Mouse (Mus musculus): Measurements from ENCODE around the gene Slc12a7. TPM values are rescaled to one million over a fixed set of nuclear protein-coding genes. Genes with fewer than 3 reads are reported as not detected.

Slc12a7 gene
- total and polyA plus RNA-seq, 2 experiments from 2014 or later = 34.4 to 94.6 TPM

- Histone ChIP-seq H3K4me3 (ENCODE audit: low read depth, low read length) (no peak overlapping the region), H3K9me3 (replicated peaks; ENCODE audit: control insufficient read depth, low read length) (no peaks in the 10 kb centered on the region), H3K9ac (replicated peaks; ENCODE audit: low read depth, low read length) (no peak overlapping the region), H3K4me1 (ENCODE audit: control insufficient read depth, insufficient read depth) (no peaks in the 10 kb centered on the region; the same call in none of the 2 replicates), H3K27me3 (ENCODE audit: control insufficient read depth, insufficient read depth, low read length) (no peaks in the 10 kb centered on the region), H3K36me3 (replicated peaks; ENCODE audit: control insufficient read depth, insufficient read depth, low read length) (peaks cover 30% of the 10 kb centered on the region), H3K27ac (ENCODE audit: low read depth) (no peak overlapping the region), H3K4me2 (ENCODE audit: low read depth, low read length) (no peak overlapping the region)
- TF ChIP-seq CTCF (IDR thresholded peaks at IDR 0.05; ENCODE audit: low read depth) (no peak), EP300 (IDR thresholded peaks at IDR 0.05; ENCODE audit: low read depth) (no peak)
- no peak for ATAC-seq (ENCODE audit: insufficient read depth, low read depth)
- no peak for DNase-seq (ENCODE audit: low spot score)
- WGBS = 65% methylated on average over 3 of the region's 3 CpGs
Measured at GRCm38 (mm10) chr13:73818921-73819320, 86.0 kb downstream of the Slc12a7 start.

GRCm38 (mm10) chr13:73821251-73821650 lies 88.4 kb downstream of the Slc12a7 start:
- H3K4me1 ChIP-seq (ENCODE audit: control insufficient read depth, insufficient read depth) = no peaks in the 10 kb centered on the region; the same call in none of the 2 replicates
- no peak overlapping the region for H3K4me2 ChIP-seq (ENCODE audit: low read depth, low read length)
- no peak overlapping the region for H3K9ac ChIP-seq (replicated peaks; ENCODE audit: low read depth, low read length)
- peaks cover 7% of the 10 kb centered on the region for H3K36me3 ChIP-seq (replicated peaks; ENCODE audit: control insufficient read depth, insufficient read depth, low read length)
- WGBS = 83% methylated on average over 7 of the region's 7 CpGs
- no peak for DNase-seq (ENCODE audit: low spot score)
- no peaks in the 10 kb centered on the region for H3K27me3 ChIP-seq (ENCODE audit: control insufficient read depth, insufficient read depth, low read length)
- no peak overlapping the region for H3K27ac ChIP-seq (ENCODE audit: low read depth)
- no peaks in the 10 kb centered on the region for H3K9me3 ChIP-seq (replicated peaks; ENCODE audit: control insufficient read depth, low read length)
- ATAC-seq (ENCODE audit: insufficient read depth, low read depth) = no peak
- TF ChIP-seq EP300 (IDR thresholded peaks at IDR 0.05; ENCODE audit: low read depth) (no peak), CTCF (IDR thresholded peaks at IDR 0.05; ENCODE audit: low read depth) (no peak)
- H3K4me3 ChIP-seq (ENCODE audit: low read depth, low read length) = no peak overlapping the region

GRCm38 (mm10) chr13:73822187-73822800 lies 89.4 kb downstream of the Slc12a7 start:
- no peak for TF ChIP-seq EP300 (IDR thresholded peaks at IDR 0.05; ENCODE audit: low read depth)
- TF ChIP-seq CTCF (IDR thresholded peaks at IDR 0.05; ENCODE audit: low read depth) = peak; percentile 91
- DNase-seq (ENCODE audit: low spot score) (peak; percentile 62), ATAC-seq (ENCODE audit: insufficient read depth, low read depth) (peak; percentile 39; the same call in 1 of the 2 replicates)
- no peak overlapping the region for H3K4me2 ChIP-seq (ENCODE audit: low read depth, low read length)
- H3K4me3 ChIP-seq (ENCODE audit: low read depth, low read length) = no peak overlapping the region
- H3K4me1 ChIP-seq (ENCODE audit: control insufficient read depth, insufficient read depth) = no peaks in the 10 kb centered on the region; the same call in 1 of the 2 replicates
- no peak overlapping the region for H3K9ac ChIP-seq (replicated peaks; ENCODE audit: low read depth, low read length)
- WGBS = 52% methylated on average over 4 of the region's 4 CpGs
- H3K36me3 ChIP-seq (replicated peaks; ENCODE audit: control insufficient read depth, insufficient read depth, low read length) = no peaks in the 10 kb centered on the region
- H3K27ac ChIP-seq (ENCODE audit: low read depth) = no peak overlapping the region
- no peaks in the 10 kb centered on the region for H3K9me3 ChIP-seq (replicated peaks; ENCODE audit: control insufficient read depth, low read length)
- no peaks in the 10 kb centered on the region for H3K27me3 ChIP-seq (ENCODE audit: control insufficient read depth, insufficient read depth, low read length)

- ATAC-seq (ENCODE audit: insufficient read depth, low read depth) (no peak), DNase-seq (ENCODE audit: low spot score) (no peak)
- H3K9me3 ChIP-seq (replicated peaks; ENCODE audit: control insufficient read depth, low read length) = no peaks in the 10 kb centered on the region
- H3K27ac ChIP-seq (ENCODE audit: low read depth) = no peak overlapping the region
- H3K9ac ChIP-seq (replicated peaks; ENCODE audit: low read depth, low read length) = no peak overlapping the region
- H3K4me1 ChIP-seq (ENCODE audit: control insufficient read depth, insufficient read depth) = no peaks in the 10 kb centered on the region; the same call in 1 of the 2 replicates
- H3K4me2 ChIP-seq (ENCODE audit: low read depth, low read length) = no peak overlapping the region
- no peak overlapping the region for H3K4me3 ChIP-seq (ENCODE audit: low read depth, low read length)
- TF ChIP-seq EP300 (IDR thresholded peaks at IDR 0.05; ENCODE audit: low read depth) (no peak), CTCF (IDR thresholded peaks at IDR 0.05; ENCODE audit: low read depth) (no peak)
- WGBS = 75% methylated on average over 6 of the region's 6 CpGs
- no peaks in the 10 kb centered on the region for H3K36me3 ChIP-seq (replicated peaks; ENCODE audit: control insufficient read depth, insufficient read depth, low read length)
- H3K27me3 ChIP-seq (ENCODE audit: control insufficient read depth, insufficient read depth, low read length) = no peaks in the 10 kb centered on the region
Measured at GRCm38 (mm10) chr13:73823711-73824110, 90.8 kb downstream of the Slc12a7 start.

- DNase-seq (ENCODE audit: low spot score) (no peak), ATAC-seq (ENCODE audit: insufficient read depth, low read depth) (no peak)
- WGBS = 72% methylated on average over 8 of the region's 8 CpGs
- Histone ChIP-seq H3K36me3 (replicated peaks; ENCODE audit: control insufficient read depth, insufficient read depth, low read length) (no peaks in the 10 kb centered on the region), H3K4me2 (ENCODE audit: low read depth, low read length) (no peak overlapping the region), H3K4me1 (ENCODE audit: control insufficient read depth, insufficient read depth) (no peaks in the 10 kb centered on the region), H3K27ac (ENCODE audit: low read depth) (no peak overlapping the region), H3K27me3 (ENCODE audit: control insufficient read depth, insufficient read depth, low read length) (no peaks in the 10 kb centered on the region), H3K9ac (replicated peaks; ENCODE audit: low read depth, low read length) (no peak overlapping the region), H3K9me3 (replicated peaks; ENCODE audit: control insufficient read depth, low read length) (no peaks in the 10 kb centered on the region), H3K4me3 (ENCODE audit: low read depth, low read length) (no peak overlapping the region)
- TF ChIP-seq CTCF (IDR thresholded peaks at IDR 0.05; ENCODE audit: low read depth) (no peak), EP300 (IDR thresholded peaks at IDR 0.05; ENCODE audit: low read depth) (no peak)
Measured at GRCm38 (mm10) chr13:73827243-73827642, 94.3 kb downstream of the Slc12a7 start.

- 5% methylated on average over 2 of the region's 2 CpGs for WGBS
Measured at GRCm38 (mm10) chr13:73831486-73831885, 98.6 kb downstream of the Slc12a7 start.

More at GRCm38 (mm10) chr13:73831486-73831885, 98.6 kb downstream of the Slc12a7 start:
- DNase-seq (ENCODE audit: low spot score) (peak; percentile 43), ATAC-seq (ENCODE audit: insufficient read depth, low read depth) (peak; percentile 27; the same call in 1 of the 2 replicates)
- Histone ChIP-seq H3K27ac (ENCODE audit: low read depth) (no peak overlapping the region), H3K4me3 (ENCODE audit: low read depth, low read length) (no peak overlapping the region), H3K9ac (replicated peaks; ENCODE audit: low read depth, low read length) (no peak overlapping the region), H3K4me2 (ENCODE audit: low read depth, low read length) (no peak overlapping the region), H3K4me1 (ENCODE audit: control insufficient read depth, insufficient read depth) (0 out of 2 replicates have a peak, but pooled peaks cover 3% of the 10 kb centered on the region), H3K9me3 (replicated peaks; ENCODE audit: control insufficient read depth, low read length) (no peaks in the 10 kb centered on the region), H3K36me3 (replicated peaks; ENCODE audit: control insufficient read depth, insufficient read depth, low read length) (no peaks in the 10 kb centered on the region), H3K27me3 (ENCODE audit: control insufficient read depth, insufficient read depth, low read length) (no peaks in the 10 kb centered on the region)
- TF ChIP-seq EP300 (IDR thresholded peaks at IDR 0.05; ENCODE audit: low read depth) (no peak), CTCF (IDR thresholded peaks at IDR 0.05; ENCODE audit: low read depth) (peak; percentile 92)

Measured in heart, postnatal 0 days (tissue).